Mouse (Mus musculus) brown adipose tissue, adult 24 weeks (tissue): ENCODE data around the gene Adcy6. TPM values are rescaled to one million over a fixed set of nuclear protein-coding genes. Genes with fewer than 3 reads are reported as not detected.

Experiments used
- H3K27ac ChIP-seq: fragments of 200-500 bp; replicated peaks from 2 replicates; pipeline ENCODE4 v1.5.1; 2012; ENCODE audit warnings: low read depth, mild to moderate bottlenecking, low read length
- H3K4me1 ChIP-seq: fragments of 200-500 bp; 2 replicates; pipeline ENCODE4 v1.6.1; 2012; ENCODE audit warnings: low read length, mixed read lengths; ENCODE audit not compliant: control insufficient read depth, insufficient read depth, insufficient read length
- H3K4me3 ChIP-seq: fragments of 200-500 bp; 2 replicates; pipeline ENCODE4 v1.5.1; 2012; ENCODE audit warnings: low read depth, mild to moderate bottlenecking, low read length, moderate library complexity; ENCODE audit not compliant: insufficient read depth
- polyA plus RNA-seq: library from polyadenylated mRNA; stranded (reverse); fragments of >200 nt; gene quantifications from 2 replicates; pipeline ENCODE4 v1.2.4, GENCODE M21; 2012; ENCODE audit not compliant: missing spikeins, insufficient read depth, insufficient read length

Gene Adcy6
- polyA plus RNA-seq, 1 experiment: 42.5 TPM

GRCm38 (mm10) chr15:98633822-98634470, 24.1 kb upstream of the Adcy6 start:
- H3K4me3 ChIP-seq: peak overlapping the region; percentile 49
- H3K4me1 ChIP-seq: no peaks in the 10 kb centered on the region
- no peak overlapping the region for H3K27ac ChIP-seq

GRCm38 (mm10) chr15:98632921-98633320, 23.0 kb upstream of the Adcy6 start:
- Histone ChIP-seq H3K4me3 (peak overlapping the region; percentile 31; the same call in 1 of the 2 replicates), H3K4me1 (no peaks in the 10 kb centered on the region), H3K27ac (no peak overlapping the region)

GRCm38 (mm10) chr15:98632107-98632744, 22.4 kb upstream of the Adcy6 start:
- H3K4me1 ChIP-seq: no peaks in the 10 kb centered on the region
- H3K4me3 ChIP-seq: peak overlapping the region; percentile 31; the same call in 1 of the 2 replicates
- H3K27ac ChIP-seq: no peak overlapping the region

- no peak overlapping the region for H3K4me3 ChIP-seq
- no peak overlapping the region for H3K27ac ChIP-seq
Measured at GRCm38 (mm10) chr15:98631493-98631892, 21.6 kb upstream of the Adcy6 start.

GRCm38 (mm10) chr15:98630540-98630939, 20.7 kb upstream of the Adcy6 start, which contains the start of gene Cacnb3:
Gene Cacnb3 (plus strand): TSS chr15:98630840.
- no peak within 1 kb of the TSS for H3K4me3 ChIP-seq
- H3K27ac ChIP-seq: no peak within 1 kb of the TSS
- H3K4me1 ChIP-seq: no peaks in the 10 kb centered on the region

More at GRCm38 (mm10) chr15:98631493-98631892, 21.6 kb upstream of the Adcy6 start:
- no peaks in the 10 kb centered on the region for H3K4me1 ChIP-seq

- no peak overlapping the region for H3K4me3 ChIP-seq
- no peaks in the 10 kb centered on the region for H3K4me1 ChIP-seq
- H3K27ac ChIP-seq: no peak overlapping the region
Measured at GRCm38 (mm10) chr15:98629464-98629863, 19.6 kb upstream of the Adcy6 start.

GRCm38 (mm10) chr15:98628589-98629254, 18.8 kb upstream of the Adcy6 start:
- no peak overlapping the region for H3K4me3 ChIP-seq
- no peak overlapping the region for H3K27ac ChIP-seq
- no peaks in the 10 kb centered on the region for H3K4me1 ChIP-seq

- Histone ChIP-seq H3K4me1 (no peaks in the 10 kb centered on the region), H3K27ac (no peak overlapping the region), H3K4me3 (no peak overlapping the region)
Measured at GRCm38 (mm10) chr15:98626487-98627212, 16.8 kb upstream of the Adcy6 start.

- Histone ChIP-seq H3K4me1 (no peaks in the 10 kb centered on the region), H3K4me3 (no peak overlapping the region), H3K27ac (no peak overlapping the region)
Measured at GRCm38 (mm10) chr15:98626078-98626477, 16.2 kb upstream of the Adcy6 start.

- no peak overlapping the region for H3K4me3 ChIP-seq
- H3K4me1 ChIP-seq: no peaks in the 10 kb centered on the region
- H3K27ac ChIP-seq: no peak overlapping the region
Measured at GRCm38 (mm10) chr15:98623361-98623821, 13.5 kb upstream of the Adcy6 start.

GRCm38 (mm10) chr15:98622721-98623120, 12.8 kb upstream of the Adcy6 start:
- Histone ChIP-seq H3K27ac (no peak overlapping the region), H3K4me3 (no peak overlapping the region), H3K4me1 (no peaks in the 10 kb centered on the region)

GRCm38 (mm10) chr15:98622199-98622598, 12.3 kb upstream of the Adcy6 start:
- H3K4me3 ChIP-seq: no peak overlapping the region
- no peak overlapping the region for H3K27ac ChIP-seq
- H3K4me1 ChIP-seq: no peaks in the 10 kb centered on the region

- H3K27ac ChIP-seq: no peak overlapping the region
- H3K4me1 ChIP-seq: no peaks in the 10 kb centered on the region
- H3K4me3 ChIP-seq: no peak overlapping the region
Measured at GRCm38 (mm10) chr15:98617176-98617537, 7.3 kb upstream of the Adcy6 start.

GRCm38 (mm10) chr15:98616362-98617175, 6.7 kb upstream of the Adcy6 start:
- H3K4me3 ChIP-seq: no peak overlapping the region

More at GRCm38 (mm10) chr15:98616362-98617175, 6.7 kb upstream of the Adcy6 start:
- Histone ChIP-seq H3K4me1 (no peaks in the 10 kb centered on the region), H3K27ac (no peak overlapping the region)
